Mouse (Mus musculus): ENCODE measurements around the gene Dynll1. TPM values are rescaled to one million over a fixed set of nuclear protein-coding genes. Genes with fewer than 3 reads are reported as not detected.
"Not testable (repeated sequence)": the region's sequence is repeated elsewhere in the genome, so short reads cannot be mapped to it uniquely, and the experiment has no call there.

Gene Dynll1
- polyA plus RNA-seq, 1 experiment from 2014 or later, result 1,196 TPM

GRCm38 (mm10) chr5:115302190-115302589 lies 1.4 kb upstream of the Dynll1 start:
- H3K27ac ChIP-seq (replicated peaks); H3K27me3 ChIP-seq (replicated peaks); ATAC-seq (ENCODE audit: extremely low read depth, insufficient number of reproducible peaks, low FRiP score, low TSS enrichment); H3K9me3 ChIP-seq: not testable (repeated sequence)
- peaks cover 28% of the 10 kb centered on the region for H3K4me1 ChIP-seq
- H3K4me3 ChIP-seq, result peak overlapping the region; percentile 73; the same call in 1 of the 2 replicates
- H3K4me2 ChIP-seq, result peak overlapping the region; percentile 86; the same call in 1 of the 2 replicates
- H3K9ac ChIP-seq, result 0 out of 2 replicates have a peak overlapping the region, but pooled peaks have one; percentile 84
- peaks cover 23% of the 10 kb centered on the region for H3K36me3 ChIP-seq
- 78% methylated on average over 3 of the region's 7 CpGs for WGBS

- Histone ChIP-seq H3K9ac (peak overlapping the region; percentile 84), H3K27me3 (replicated peaks) (no peaks in the 10 kb centered on the region), H3K4me1 (peaks cover 34% of the 10 kb centered on the region), H3K27ac (replicated peaks) (peak overlapping the region; percentile 76; the same call in 1 of the 2 replicates), H3K9me3 (no peaks in the 10 kb centered on the region), H3K36me3 (peaks cover 28% of the 10 kb centered on the region), H3K4me3 (peak overlapping the region; percentile 73), H3K4me2 (peak overlapping the region; percentile 86)
- 29% methylated on average over 13 of the region's 13 CpGs for WGBS
- ATAC-seq (ENCODE audit: extremely low read depth, insufficient number of reproducible peaks, low FRiP score, low TSS enrichment), result no peak
Measured at GRCm38 (mm10) chr5:115301615-115302014, 816 bp upstream of the Dynll1 start.

- H3K27ac ChIP-seq (replicated peaks), result peak overlapping the region; percentile 92
- no peak for ATAC-seq (ENCODE audit: extremely low read depth, insufficient number of reproducible peaks, low FRiP score, low TSS enrichment)
- peaks cover 39% of the 10 kb centered on the region for H3K4me1 ChIP-seq
- peak overlapping the region; percentile 79 for H3K4me2 ChIP-seq
- no peaks in the 10 kb centered on the region for H3K27me3 ChIP-seq (replicated peaks)
- H3K4me3 ChIP-seq, result peak overlapping the region; percentile 73
- under 1% methylated on average over 46 of the region's 46 CpGs for WGBS
- H3K9me3 ChIP-seq, result no peaks in the 10 kb centered on the region
- H3K9ac ChIP-seq, result peak overlapping the region; percentile 90
- H3K36me3 ChIP-seq, result peaks cover 43% of the 10 kb centered on the region
Measured at GRCm38 (mm10) chr5:115300035-115300744, 609 bp downstream of the Dynll1 start.

GRCm38 (mm10) chr5:115296347-115296746 lies 4.5 kb downstream of the Dynll1 start:
- Histone ChIP-seq H3K27me3 (replicated peaks) (no peaks in the 10 kb centered on the region), H3K4me2 (no peak overlapping the region), H3K4me1 (peaks cover 34% of the 10 kb centered on the region), H3K9ac (no peak overlapping the region), H3K4me3 (no peak overlapping the region), H3K9me3 (no peaks in the 10 kb centered on the region), H3K27ac (replicated peaks) (0 out of 2 replicates have a peak overlapping the region, but pooled peaks have one; percentile 12), H3K36me3 (peaks cover 79% of the 10 kb centered on the region)
- WGBS, result 81% methylated on average over 10 of the region's 10 CpGs
- ATAC-seq (ENCODE audit: extremely low read depth, insufficient number of reproducible peaks, low FRiP score, low TSS enrichment), result no peak

GRCm38 (mm10) chr5:115294173-115294572 lies 6.6 kb downstream of the Dynll1 start:
- Histone ChIP-seq H3K9me3 (no peaks in the 10 kb centered on the region), H3K27me3 (replicated peaks) (no peaks in the 10 kb centered on the region), H3K4me2 (no peak overlapping the region), H3K4me3 (no peak overlapping the region), H3K36me3 (peaks cover 95% of the 10 kb centered on the region), H3K27ac (replicated peaks) (no peak overlapping the region), H3K9ac (no peak overlapping the region), H3K4me1 (peaks cover 29% of the 10 kb centered on the region)
- ATAC-seq (ENCODE audit: extremely low read depth, insufficient number of reproducible peaks, low FRiP score, low TSS enrichment), result no peak
- 84% methylated on average over 8 of the region's 8 CpGs for WGBS

- H3K4me1 ChIP-seq, result peaks cover 14% of the 10 kb centered on the region
- no peak overlapping the region for H3K4me3 ChIP-seq
- H3K27ac ChIP-seq (replicated peaks), result no peak overlapping the region
- H3K4me2 ChIP-seq, result no peak overlapping the region
- peaks cover 59% of the 10 kb centered on the region for H3K36me3 ChIP-seq
- ATAC-seq (ENCODE audit: extremely low read depth, insufficient number of reproducible peaks, low FRiP score, low TSS enrichment), result no peak
- H3K9me3 ChIP-seq, result no peaks in the 10 kb centered on the region
- H3K27me3 ChIP-seq (replicated peaks), result no peaks in the 10 kb centered on the region
- 85% methylated on average over 3 of the region's 3 CpGs for WGBS
- H3K9ac ChIP-seq, result no peak overlapping the region
Measured at GRCm38 (mm10) chr5:115284735-115285134, 16.1 kb downstream of the Dynll1 start.

- H3K9me3 ChIP-seq, result no peaks in the 10 kb centered on the region
- peak overlapping the region; percentile 99 for H3K4me3 ChIP-seq
- H3K27ac ChIP-seq (replicated peaks), result peak overlapping the region; percentile 71
- no peaks in the 10 kb centered on the region for H3K27me3 ChIP-seq (replicated peaks)
- H3K4me1 ChIP-seq, result peaks cover 8% of the 10 kb centered on the region
- peaks cover 22% of the 10 kb centered on the region for H3K36me3 ChIP-seq
- no peak for ATAC-seq (ENCODE audit: extremely low read depth, insufficient number of reproducible peaks, low FRiP score, low TSS enrichment)
- peak overlapping the region; percentile 95 for H3K9ac ChIP-seq
- WGBS, result 7% methylated on average over 17 of the region's 17 CpGs
- H3K4me2 ChIP-seq, result peak overlapping the region; percentile 94
Measured at GRCm38 (mm10) chr5:115280050-115280687, 20.6 kb downstream of the Dynll1 start.

- Histone ChIP-seq H3K4me3 (peak within 1 kb of the TSS; percentile 99), H3K9me3 (no peaks in the 10 kb centered on the region), H3K36me3 (peaks cover 15% of the 10 kb centered on the region), H3K9ac (peak within 1 kb of the TSS; percentile 95), H3K27me3 (replicated peaks) (no peaks in the 10 kb centered on the region), H3K27ac (replicated peaks) (peak within 1 kb of the TSS; percentile 71), H3K4me2 (peak within 1 kb of the TSS; percentile 94), H3K4me1 (peaks cover 8% of the 10 kb centered on the region)
- peak; percentile 69; the same call in 1 of the 2 replicates for ATAC-seq (ENCODE audit: extremely low read depth, insufficient number of reproducible peaks, low FRiP score, low TSS enrichment)
- WGBS, result 3% methylated on average over 45 of the region's 45 CpGs
Measured at GRCm38 (mm10) chr5:115279226-115280049, 21.4 kb downstream of the Dynll1 start, which contains the start of gene Coq5. Gene Coq5 (plus strand): TSS chr5:115279666.

- Histone ChIP-seq H3K4me2 (no peak overlapping the region), H3K9me3 (no peaks in the 10 kb centered on the region), H3K4me1 (peaks cover 8% of the 10 kb centered on the region), H3K9ac (no peak overlapping the region), H3K27ac (replicated peaks) (no peak overlapping the region), H3K27me3 (replicated peaks) (no peaks in the 10 kb centered on the region), H3K36me3 (peaks cover 8% of the 10 kb centered on the region), H3K4me3 (no peak overlapping the region)
- no peak for ATAC-seq (ENCODE audit: extremely low read depth, insufficient number of reproducible peaks, low FRiP score, low TSS enrichment)
- WGBS, result 56% methylated on average over 2 of the region's 2 CpGs
Measured at GRCm38 (mm10) chr5:115278785-115279184, 22.0 kb downstream of the Dynll1 start.

GRCm38 (mm10) chr5:115278053-115278452 lies 22.7 kb downstream of the Dynll1 start:
- Histone ChIP-seq H3K9me3 (no peaks in the 10 kb centered on the region), H3K9ac (no peak overlapping the region), H3K4me3 (no peak overlapping the region), H3K36me3 (peaks cover under 1% of the 10 kb centered on the region; the same call in 1 of the 2 replicates), H3K4me2 (no peak overlapping the region), H3K27me3 (replicated peaks) (no peaks in the 10 kb centered on the region), H3K4me1 (peaks cover 15% of the 10 kb centered on the region), H3K27ac (replicated peaks) (0 out of 2 replicates have a peak overlapping the region, but pooled peaks have one; percentile 20)
- WGBS, result 53% methylated on average over 1 of the region's 1 CpGs
- no peak for ATAC-seq (ENCODE audit: extremely low read depth, insufficient number of reproducible peaks, low FRiP score, low TSS enrichment)

- H3K9me3 ChIP-seq, result no peaks in the 10 kb centered on the region
- H3K9ac ChIP-seq, result no peak overlapping the region
Measured at GRCm38 (mm10) chr5:115275998-115276397, 24.8 kb downstream of the Dynll1 start.

More at GRCm38 (mm10) chr5:115275998-115276397, 24.8 kb downstream of the Dynll1 start:
- no peak for ATAC-seq (ENCODE audit: extremely low read depth, insufficient number of reproducible peaks, low FRiP score, low TSS enrichment)
- H3K27ac ChIP-seq (replicated peaks), result no peak overlapping the region
- H3K4me2 ChIP-seq, result no peak overlapping the region
- no peaks in the 10 kb centered on the region for H3K27me3 ChIP-seq (replicated peaks)
- peaks cover 20% of the 10 kb centered on the region for H3K4me1 ChIP-seq
- WGBS, result 36% methylated on average over 14 of the region's 14 CpGs
- H3K4me3 ChIP-seq, result no peak overlapping the region
- no peaks in the 10 kb centered on the region for H3K36me3 ChIP-seq

Measured in heart, embryonic 13.5 days (tissue).